Mouse (Mus musculus) G1E (cell line): ENCODE measurements around the gene Nf2.

Source experiments
- CTCF ChIP-seq: IDR thresholded peaks from 2 replicates; pipeline ENCODE4 v1.5.1; 2012; ENCODE audit warnings: low read depth, low read length, inconsistent platforms, mixed read lengths
- GATA1 ChIP-seq: IDR thresholded peaks from 2 replicates; pipeline ENCODE4 v1.6.1; 2012; ENCODE audit warnings: borderline replicate concordance, low read length, inconsistent platforms, mixed read lengths
- TAL1 ChIP-seq: conservative IDR thresholded peaks from 2 replicates; pipeline ENCODE4 v1.6.1; 2012; ENCODE audit warnings: low read depth, low read length, inconsistent platforms, mixed read lengths

DNA sequence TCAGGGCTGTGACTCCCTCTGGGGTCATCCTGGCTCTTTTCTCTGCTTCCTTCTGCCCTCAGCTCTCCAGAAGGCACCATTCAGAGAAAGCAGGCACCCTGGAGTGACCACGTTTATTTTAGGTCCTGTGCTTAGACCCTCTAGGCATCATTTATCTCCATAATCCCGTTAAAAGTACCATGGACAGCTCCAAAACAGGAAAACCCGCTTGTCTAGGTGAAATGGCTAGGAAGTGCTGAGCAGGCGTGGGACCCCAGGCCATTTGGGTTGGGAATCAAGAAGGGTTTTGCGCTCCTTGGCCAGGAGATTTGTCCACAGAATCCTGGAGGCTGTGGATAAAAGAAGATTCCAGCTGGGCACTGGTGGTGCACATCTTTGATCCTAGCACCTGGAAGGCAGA, 85.7 kb downstream of the Nf2 start:
- no peak for TF ChIP-seq CTCF
- no peak for TF ChIP-seq GATA1
- TF ChIP-seq TAL1 = no peak
